Comparison of ENCODE assay signal across 21 mouse cellular contexts in genomic region chr13:97876031-97876430, GRCm38 (mm10).
DNase-seq lines count a peak whose midpoint lies in the region; ATAC-seq lines count a peak whose summit lies in the region.
"Had no signal": no experiment of that assay in that cellular context is flagged by ENCODE, and none has a peak within 500 bp of the region (broad histone marks: within the 10 kb centered on the region; RNA-seq: fewer than 3 reads in every experiment).

No protein-coding gene starts in this region.

- no peak overlapping the region for H3K27ac ChIP-seq in kidney, embryonic 14.5 days (ENCODE audit: low read depth, low read length)
- no peak overlapping the region for H3K27ac ChIP-seq in heart, embryonic 10.5 days
- H3K27ac ChIP-seq: embryonic facial prominence, embryonic 15.5 days; forebrain, embryonic 10.5 days; gastrocnemius, adult 2 months; heart, embryonic 13.5 days; hindbrain, embryonic 12.5 days had no signal

- intact Hi-C loops in left cerebral cortex, postnatal 4 days (cut with DNase I): no loop called here

- no peaks in the 10 kb centered on the region for H3K36me3 ChIP-seq in kidney, embryonic 14.5 days (ENCODE audit: control insufficient read depth, insufficient read depth, low read length)
- H3K36me3 ChIP-seq in heart, embryonic 10.5 days: no peaks in the 10 kb centered on the region
- H3K36me3 ChIP-seq: embryonic facial prominence, embryonic 15.5 days; forebrain, embryonic 10.5 days; heart, embryonic 13.5 days; hindbrain, embryonic 12.5 days had no signal

- WGBS in kidney, embryonic 14.5 days: 73% methylated on average over 6 of the region's 6 CpGs
- WGBS in heart, embryonic 10.5 days: 79% methylated on average over 6 of the region's 6 CpGs

- no peak overlapping the region for H3K4me2 ChIP-seq in kidney, embryonic 14.5 days (replicated peaks; ENCODE audit: low read depth, low read length)
- H3K4me2 ChIP-seq: embryonic facial prominence, embryonic 15.5 days; heart, embryonic 13.5 days; hindbrain, embryonic 12.5 days had no signal

- H3K9me3 ChIP-seq in kidney, embryonic 14.5 days (ENCODE audit: control insufficient read depth, low read length): no peaks in the 10 kb centered on the region
- H3K9me3 ChIP-seq in heart, embryonic 10.5 days: no peaks in the 10 kb centered on the region
- H3K9me3 ChIP-seq: embryonic facial prominence, embryonic 15.5 days; forebrain, embryonic 10.5 days; heart, embryonic 13.5 days; hindbrain, embryonic 12.5 days had no signal

- H3K4me3 ChIP-seq in kidney, embryonic 14.5 days (ENCODE audit: low read length): no peak overlapping the region
- H3K4me3 ChIP-seq in heart, embryonic 10.5 days: no peak overlapping the region
- H3K4me3 ChIP-seq: embryonic facial prominence, embryonic 15.5 days; erythroblast, embryonic 14.5 days; forebrain, embryonic 10.5 days; gastrocnemius, adult 2 months; heart, embryonic 13.5 days; hindbrain, embryonic 12.5 days had no signal

- peak; percentile 88 for DNase-seq in Muller cell, postnatal 12 days (ENCODE audit: inconsistent ontology term)
- peak; percentile 27 for DNase-seq in kidney, adult 18-20 months
- peak; percentile 23 for DNase-seq in kidney, postnatal 10 days
- DNase-seq in neural tube, embryonic 10.5 days (ENCODE audit: extremely low spot score, low spot score): no peak
- DNase-seq in left cerebral cortex, postnatal 4 days: no peak
- DNase-seq in lung, postnatal 10 days: no peak
- no peak for DNase-seq in heart, embryonic 10.5 days (ENCODE audit: low spot score)
- DNase-seq: adrenal gland, adult 8-10 months; adrenal gland, postnatal 36 days; cerebellum, adult 2 months; embryo, embryonic 11 days; gastrocnemius, adult 2 months; heart, adult 18-20 months; heart, postnatal 36 days had no signal

- H3K4me1 ChIP-seq in kidney, embryonic 14.5 days (ENCODE audit: control insufficient read depth, insufficient read depth, low read length): 0 out of 2 replicates have a peak, but pooled peaks cover 6% of the 10 kb centered on the region
- peaks cover 11% of the 10 kb centered on the region for H3K4me1 ChIP-seq in heart, embryonic 10.5 days

- no peaks in the 10 kb centered on the region for H3K27me3 ChIP-seq in kidney, embryonic 14.5 days (ENCODE audit: control insufficient read depth, insufficient read depth, low read length)
- no peaks in the 10 kb centered on the region for H3K27me3 ChIP-seq in heart, embryonic 10.5 days (ENCODE audit: insufficient read depth, poor library complexity, severe bottlenecking)
- H3K27me3 ChIP-seq: embryonic facial prominence, embryonic 15.5 days; heart, embryonic 13.5 days; hindbrain, embryonic 12.5 days had no signal

- peak; percentile 35; the same call in 1 of the 2 replicates for ATAC-seq in kidney, embryonic 14.5 days (ENCODE audit: low FRiP score, low TSS enrichment)
- ATAC-seq: forebrain, embryonic 14.5 days had no signal

- no peak overlapping the region for H3K9ac ChIP-seq in kidney, embryonic 14.5 days (ENCODE audit: low read depth, low read length)
- H3K9ac ChIP-seq: embryonic facial prominence, embryonic 15.5 days; heart, embryonic 13.5 days; hindbrain, embryonic 12.5 days had no signal

Comparison
In these comparisons a context has a peak if more than half of its experiments do, and no peak if none do; other contexts are left out.
1. DNase-seq: peak in Muller cell, postnatal 12 days (single experiment), kidney, adult 18-20 months (single experiment) and kidney, postnatal 10 days (single experiment); none in neural tube, embryonic 10.5 days (single experiment), left cerebral cortex, postnatal 4 days (single experiment), lung, postnatal 10 days (single experiment) and heart, embryonic 10.5 days (single experiment).